Mouse (Mus musculus): ENCODE data around the gene Gm379.

The Gm379 gene

GRCm38 (mm10) chrX:108664885-108665284 is at the start of gene Gm379:
Gene Gm379 (minus strand): TSS chrX:108664891.
- no peak for DNase-seq (ENCODE audit: low spot score in 2 of 2)

GRCm38 (mm10) chrX:108704312-108704711 is 39.6 kb upstream of the Gm379 start:
- DNase-seq (ENCODE audit: low spot score in 2 of 2), result no peak

DNA sequence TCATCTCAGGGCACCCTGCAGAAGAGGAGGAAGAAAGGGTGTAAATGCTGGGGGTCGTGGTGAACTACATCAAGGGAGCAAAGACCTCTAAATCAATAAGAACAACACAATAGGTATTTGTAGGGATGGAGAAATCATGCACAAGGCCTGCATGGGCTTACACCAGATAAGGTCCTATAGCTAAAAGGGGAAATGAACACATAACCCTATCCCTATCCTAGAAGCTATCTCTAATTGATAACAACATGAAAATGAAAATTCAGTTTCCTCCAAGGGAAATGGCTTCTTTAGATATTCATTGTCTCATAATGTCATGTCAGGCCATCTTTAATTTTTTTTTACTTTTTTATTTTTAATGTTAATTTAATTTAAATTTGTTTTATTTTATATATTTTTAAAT is 4.2 kb upstream of the Gm379 start:
- no peak for DNase-seq (ENCODE audit: low spot score in 2 of 2)

DNA sequence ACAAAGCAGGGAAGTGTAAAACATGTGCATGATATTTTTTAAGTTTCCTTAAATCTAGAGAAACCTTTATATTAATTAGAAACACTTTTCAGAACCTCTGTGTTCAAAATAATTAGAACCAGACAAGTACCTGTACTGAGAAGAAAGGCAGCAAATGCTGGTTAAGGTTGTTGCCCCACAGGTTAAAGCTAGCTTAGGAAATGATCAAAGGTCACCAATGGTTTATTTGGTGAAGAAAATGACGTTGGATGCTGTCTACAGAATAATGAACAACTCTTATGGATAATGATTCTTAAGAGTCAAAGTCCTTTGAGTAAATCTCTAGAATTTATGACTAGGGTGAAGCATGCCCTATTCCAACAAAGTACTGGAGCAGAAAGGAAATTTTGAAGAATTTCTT is 42.7 kb downstream of the Gm379 start:
- no peak for DNase-seq (ENCODE audit: low spot score in 2 of 2)

GRCm38 (mm10) chrX:108620886-108621285 is 43.8 kb downstream of the Gm379 start:
- no peak for DNase-seq (ENCODE audit: low spot score in 2 of 2)
